Mouse (Mus musculus): ENCODE data around the gene A230050P20Rik. TPM values are rescaled to one million over a fixed set of nuclear protein-coding genes. Genes with fewer than 3 reads are reported as not detected.

Gene A230050P20Rik
- polyA plus RNA-seq, 1 experiment from 2014 or later = 13.7 TPM

- Histone ChIP-seq H3K4me1 (ENCODE audit: control insufficient read depth, insufficient read depth, low read length) (no peaks in the 10 kb centered on the region), H3K4me2 (ENCODE audit: low read length) (no peak overlapping the region), H3K9me3 (replicated peaks; ENCODE audit: control insufficient read depth, low read length, poor library complexity, severe bottlenecking) (no peaks in the 10 kb centered on the region), H3K4me3 (ENCODE audit: low read depth, low read length) (no peak overlapping the region), H3K36me3 (ENCODE audit: control insufficient read depth, insufficient read depth, low read length) (no peaks in the 10 kb centered on the region), H3K27me3 (ENCODE audit: control insufficient read depth, insufficient read depth, low read depth, low read length) (no peaks in the 10 kb centered on the region), H3K9ac (ENCODE audit: low read depth, low read length) (no peak overlapping the region), H3K27ac (ENCODE audit: low read length) (no peak overlapping the region)
- ATAC-seq = no peak
- 84% methylated on average over 9 of the region's 9 CpGs for WGBS
Measured at GRCm38 (mm10) chr9:20837184-20837947, 31.1 kb upstream of the A230050P20Rik start.

- no peak overlapping the region for H3K4me3 ChIP-seq (ENCODE audit: low read depth, low read length)
- WGBS = 35% methylated on average over 6 of the region's 6 CpGs
- no peaks in the 10 kb centered on the region for H3K36me3 ChIP-seq (ENCODE audit: control insufficient read depth, insufficient read depth, low read length)
- no peaks in the 10 kb centered on the region for H3K9me3 ChIP-seq (replicated peaks; ENCODE audit: control insufficient read depth, low read length, poor library complexity, severe bottlenecking)
- H3K27ac ChIP-seq (ENCODE audit: low read length) = no peak overlapping the region
- H3K4me1 ChIP-seq (ENCODE audit: control insufficient read depth, insufficient read depth, low read length) = no peaks in the 10 kb centered on the region
- no peaks in the 10 kb centered on the region for H3K27me3 ChIP-seq (ENCODE audit: control insufficient read depth, insufficient read depth, low read depth, low read length)
- H3K9ac ChIP-seq (ENCODE audit: low read depth, low read length) = no peak overlapping the region
- ATAC-seq = no peak
- H3K4me2 ChIP-seq (ENCODE audit: low read length) = no peak overlapping the region
Measured at GRCm38 (mm10) chr9:20838931-20839330, 29.5 kb upstream of the A230050P20Rik start.

GRCm38 (mm10) chr9:20842211-20842610, 26.2 kb upstream of the A230050P20Rik start:
- H3K27me3 ChIP-seq (ENCODE audit: control insufficient read depth, insufficient read depth, low read depth, low read length) = no peaks in the 10 kb centered on the region
- no peaks in the 10 kb centered on the region for H3K4me1 ChIP-seq (ENCODE audit: control insufficient read depth, insufficient read depth, low read length)
- no peaks in the 10 kb centered on the region for H3K9me3 ChIP-seq (replicated peaks; ENCODE audit: control insufficient read depth, low read length, poor library complexity, severe bottlenecking)
- no peak for ATAC-seq
- no peak overlapping the region for H3K27ac ChIP-seq (ENCODE audit: low read length)
- H3K4me2 ChIP-seq (ENCODE audit: low read length) = no peak overlapping the region
- no peak overlapping the region for H3K4me3 ChIP-seq (ENCODE audit: low read depth, low read length)
- WGBS = 71% methylated on average over 4 of the region's 4 CpGs
- H3K9ac ChIP-seq (ENCODE audit: low read depth, low read length) = no peak overlapping the region
- H3K36me3 ChIP-seq (ENCODE audit: control insufficient read depth, insufficient read depth, low read length) = no peaks in the 10 kb centered on the region

- no peak overlapping the region for H3K4me2 ChIP-seq (ENCODE audit: low read length)
- no peak for ATAC-seq
- H3K9me3 ChIP-seq (replicated peaks; ENCODE audit: control insufficient read depth, low read length, poor library complexity, severe bottlenecking) = no peaks in the 10 kb centered on the region
- H3K9ac ChIP-seq (ENCODE audit: low read depth, low read length) = no peak overlapping the region
- no peak overlapping the region for H3K4me3 ChIP-seq (ENCODE audit: low read depth, low read length)
- no peaks in the 10 kb centered on the region for H3K4me1 ChIP-seq (ENCODE audit: control insufficient read depth, insufficient read depth, low read length)
- H3K36me3 ChIP-seq (ENCODE audit: control insufficient read depth, insufficient read depth, low read length) = no peaks in the 10 kb centered on the region
- H3K27me3 ChIP-seq (ENCODE audit: control insufficient read depth, insufficient read depth, low read depth, low read length) = no peaks in the 10 kb centered on the region
- 30% methylated on average over 2 of the region's 2 CpGs for WGBS
- no peak overlapping the region for H3K27ac ChIP-seq (ENCODE audit: low read length)
Measured at GRCm38 (mm10) chr9:20842670-20843069, 25.8 kb upstream of the A230050P20Rik start.

GRCm38 (mm10) chr9:20850179-20850578, 18.3 kb upstream of the A230050P20Rik start:
- WGBS = 78% methylated on average over 2 of the region's 2 CpGs
- H3K4me3 ChIP-seq (ENCODE audit: low read depth, low read length) = no peak overlapping the region
- no peaks in the 10 kb centered on the region for H3K4me1 ChIP-seq (ENCODE audit: control insufficient read depth, insufficient read depth, low read length)
- no peak overlapping the region for H3K27ac ChIP-seq (ENCODE audit: low read length)
- peaks cover 6% of the 10 kb centered on the region; the same call in 1 of the 2 replicates for H3K27me3 ChIP-seq (ENCODE audit: control insufficient read depth, insufficient read depth, low read depth, low read length)
- no peak overlapping the region for H3K9ac ChIP-seq (ENCODE audit: low read depth, low read length)
- H3K9me3 ChIP-seq (replicated peaks; ENCODE audit: control insufficient read depth, low read length, poor library complexity, severe bottlenecking) = no peaks in the 10 kb centered on the region
- ATAC-seq = no peak
- no peak overlapping the region for H3K4me2 ChIP-seq (ENCODE audit: low read length)
- no peaks in the 10 kb centered on the region for H3K36me3 ChIP-seq (ENCODE audit: control insufficient read depth, insufficient read depth, low read length)

- 14% methylated on average over 6 of the region's 6 CpGs for WGBS
Measured at GRCm38 (mm10) chr9:20857131-20857530, 11.3 kb upstream of the A230050P20Rik start.

GRCm38 (mm10) chr9:20859926-20860325, 8.5 kb upstream of the A230050P20Rik start:
- Histone ChIP-seq H3K9me3 (replicated peaks; ENCODE audit: control insufficient read depth, low read length, poor library complexity, severe bottlenecking) (no peaks in the 10 kb centered on the region), H3K36me3 (ENCODE audit: control insufficient read depth, insufficient read depth, low read length) (no peaks in the 10 kb centered on the region), H3K27me3 (ENCODE audit: control insufficient read depth, insufficient read depth, low read depth, low read length) (0 out of 2 replicates have a peak, but pooled peaks cover 4% of the 10 kb centered on the region), H3K4me3 (ENCODE audit: low read depth, low read length) (no peak overlapping the region), H3K4me1 (ENCODE audit: control insufficient read depth, insufficient read depth, low read length) (no peaks in the 10 kb centered on the region), H3K4me2 (ENCODE audit: low read length) (no peak overlapping the region), H3K27ac (ENCODE audit: low read length) (no peak overlapping the region), H3K9ac (ENCODE audit: low read depth, low read length) (no peak overlapping the region)
- 50% methylated on average over 6 of the region's 6 CpGs for WGBS
- ATAC-seq = no peak

More at GRCm38 (mm10) chr9:20857131-20857530, 11.3 kb upstream of the A230050P20Rik start:
- H3K4me3 ChIP-seq (ENCODE audit: low read depth, low read length) = no peak overlapping the region
- H3K4me1 ChIP-seq (ENCODE audit: control insufficient read depth, insufficient read depth, low read length) = no peaks in the 10 kb centered on the region
- no peak overlapping the region for H3K4me2 ChIP-seq (ENCODE audit: low read length)
- peaks cover 10% of the 10 kb centered on the region; the same call in 1 of the 2 replicates for H3K27me3 ChIP-seq (ENCODE audit: control insufficient read depth, insufficient read depth, low read depth, low read length)
- H3K27ac ChIP-seq (ENCODE audit: low read length) = no peak overlapping the region
- H3K9me3 ChIP-seq (replicated peaks; ENCODE audit: control insufficient read depth, low read length, poor library complexity, severe bottlenecking) = no peaks in the 10 kb centered on the region
- H3K36me3 ChIP-seq (ENCODE audit: control insufficient read depth, insufficient read depth, low read length) = no peaks in the 10 kb centered on the region
- no peak for ATAC-seq
- no peak overlapping the region for H3K9ac ChIP-seq (ENCODE audit: low read depth, low read length)

- Histone ChIP-seq H3K4me1 (ENCODE audit: control insufficient read depth, insufficient read depth, low read length) (no peaks in the 10 kb centered on the region), H3K4me3 (ENCODE audit: low read depth, low read length) (no peak overlapping the region), H3K27me3 (ENCODE audit: control insufficient read depth, insufficient read depth, low read depth, low read length) (peaks cover 4% of the 10 kb centered on the region; the same call in 1 of the 2 replicates), H3K9ac (ENCODE audit: low read depth, low read length) (no peak overlapping the region), H3K36me3 (ENCODE audit: control insufficient read depth, insufficient read depth, low read length) (no peaks in the 10 kb centered on the region), H3K27ac (ENCODE audit: low read length) (no peak overlapping the region), H3K4me2 (ENCODE audit: low read length) (no peak overlapping the region), H3K9me3 (replicated peaks; ENCODE audit: control insufficient read depth, low read length, poor library complexity, severe bottlenecking) (no peaks in the 10 kb centered on the region)
- ATAC-seq = no peak
- WGBS = 11% methylated on average over 4 of the region's 4 CpGs
Measured at GRCm38 (mm10) chr9:20861821-20862220, 6.6 kb upstream of the A230050P20Rik start.

GRCm38 (mm10) chr9:20862225-20862624, 6.2 kb upstream of the A230050P20Rik start:
- Histone ChIP-seq H3K4me1 (ENCODE audit: control insufficient read depth, insufficient read depth, low read length) (no peaks in the 10 kb centered on the region), H3K9me3 (replicated peaks; ENCODE audit: control insufficient read depth, low read length, poor library complexity, severe bottlenecking) (no peaks in the 10 kb centered on the region), H3K27ac (ENCODE audit: low read length) (no peak overlapping the region), H3K36me3 (ENCODE audit: control insufficient read depth, insufficient read depth, low read length) (no peaks in the 10 kb centered on the region), H3K9ac (ENCODE audit: low read depth, low read length) (no peak overlapping the region), H3K4me2 (ENCODE audit: low read length) (no peak overlapping the region), H3K4me3 (ENCODE audit: low read depth, low read length) (no peak overlapping the region), H3K27me3 (ENCODE audit: control insufficient read depth, insufficient read depth, low read depth, low read length) (peaks cover 4% of the 10 kb centered on the region)
- 57% methylated on average over 4 of the region's 4 CpGs for WGBS
- no peak for ATAC-seq

All from midbrain, embryonic 16.5 days (tissue).